In the genomic region with DNA sequence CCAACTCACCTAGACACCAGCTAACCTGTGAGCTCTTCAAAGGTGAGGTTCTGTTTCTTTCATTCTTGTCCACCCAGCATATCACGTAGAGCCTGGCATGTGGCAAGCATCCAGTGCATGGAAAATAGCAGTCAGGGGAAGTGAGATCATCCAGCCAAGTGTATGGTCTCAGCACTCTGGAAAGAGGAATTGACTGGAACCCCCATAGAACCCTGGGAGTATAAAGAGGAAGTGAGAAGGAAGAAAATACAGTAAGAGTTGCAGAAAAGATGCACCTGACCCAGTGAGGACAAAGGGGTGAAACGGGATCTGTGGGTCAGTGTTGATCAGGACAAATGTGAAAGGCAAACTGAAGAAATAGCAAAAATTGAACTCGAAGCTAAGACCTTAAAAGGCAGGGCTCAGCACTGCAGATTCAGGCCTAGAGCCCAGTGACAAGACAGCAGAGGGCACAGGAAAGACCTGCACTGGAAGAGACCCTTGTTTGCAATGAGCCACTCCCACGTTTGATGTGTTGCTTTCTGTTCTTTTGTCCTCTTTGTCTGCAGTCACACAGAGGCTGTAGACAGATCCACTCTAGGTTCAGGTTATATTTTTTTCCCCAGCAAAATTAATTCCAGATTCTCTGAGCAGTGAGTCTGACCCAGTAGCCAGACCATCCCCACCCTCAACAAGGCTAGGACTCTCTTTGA, we compare ENCODE assay signal across 11 mouse cellular contexts.
A peak's percentile ranks its signal among the peaks of the same experiment; 100 is the strongest.
DNase-seq lines count a peak whose midpoint lies in the region; TF ChIP-seq lines count a peak whose summit lies in the region.
"Had no signal": no experiment of that assay in that cellular context is flagged by ENCODE, and none has a peak within 500 bp of the region (broad histone marks: within the 10 kb centered on the region; RNA-seq: fewer than 3 reads in every experiment).

No protein-coding gene starts in this region.

- H3K27ac ChIP-seq in brown adipose tissue, adult 24 weeks (replicated peaks; ENCODE audit: low read depth, low read length) = peak overlapping the region; percentile 32; the same call in 1 of the 2 replicates
- peak overlapping the region; percentile 98 for H3K27ac ChIP-seq in macrophage

- H3K4me3 ChIP-seq in E14TG2a.4 (replicated peaks; ENCODE audit: low read length) (peak overlapping the region; percentile 24; the same call in 1 of the 2 replicates), macrophage (ENCODE audit: inconsistent target) (no peak overlapping the region)
- H3K4me3 ChIP-seq in brown adipose tissue, adult 24 weeks (ENCODE audit: insufficient read depth, low read depth, low read length) = no peak overlapping the region

- DNase-seq in layer of hippocampus, adult 9-11 months = peak; percentile 56
- DNase-seq in layer of hippocampus, postnatal 25 days (ENCODE audit: extremely low spot score in 1 of 2, low spot score in 1 of 2) = no peak
- DNase-seq in yolk sac, embryonic 10.5 days (ENCODE audit: low spot score) = no peak
- DNase-seq in left cerebral cortex, adult 9 months (ENCODE audit: low spot score in 2 of 2) = no peak
- DNase-seq in left cerebral cortex, adult 18-20 months (ENCODE audit: low spot score in 2 of 2) = no peak
- DNase-seq: adrenal gland, postnatal 14 days; cerebellum, postnatal 14 days; layer of hippocampus, postnatal 36 days had no signal

- H3K9me3 ChIP-seq in E14TG2a.4 (ENCODE audit: low read length) = no peaks in the 10 kb centered on the region

- no peaks in the 10 kb centered on the region for H3K79me2 ChIP-seq in macrophage (ENCODE audit: inconsistent target)

- H3K27me3 ChIP-seq in E14TG2a.4 (ENCODE audit: insufficient read depth, low read length) = no peaks in the 10 kb centered on the region

- no peaks in the 10 kb centered on the region for H3K36me3 ChIP-seq in E14TG2a.4 (ENCODE audit: insufficient read depth, low read length)
- no peaks in the 10 kb centered on the region for H3K36me3 ChIP-seq in macrophage (ENCODE audit: inconsistent target)

- no peak for TF ChIP-seq CTCF in E14TG2a.4 (conservative IDR thresholded peaks at IDR 0.05; ENCODE audit: low read length)

- peaks cover 34% of the 10 kb centered on the region for H3K4me1 ChIP-seq in E14TG2a.4 (replicated peaks; ENCODE audit: low read depth, low read length)
- H3K4me1 ChIP-seq in brown adipose tissue, adult 24 weeks (ENCODE audit: control insufficient read depth, insufficient read depth, insufficient read length, low read length) = peaks cover 2% of the 10 kb centered on the region; the same call in 1 of the 2 replicates

- 20% methylated on average over 4 of the region's 4 CpGs for WGBS in macrophage (ENCODE audit: missing documents)
